Mouse (Mus musculus) intestine, postnatal 0 days (tissue): Measurements from ENCODE around the gene Wdr26. TPM values are rescaled to one million over a fixed set of nuclear protein-coding genes. Genes with fewer than 3 reads are reported as not detected.

Experiments used
- ATAC-seq: fragments of 200-750 bp; cut with Nextera tagmentation; 2 replicates; pipeline ENCODE4 v1.8.0; 2017; ENCODE audit warnings: mild to moderate bottlenecking, moderate TSS enrichment, moderate library complexity
- H3K27ac ChIP-seq: fragments of 300-500 bp; sonication (generic); 2 replicates; pipeline ENCODE4 v1.5.1; 2014; ENCODE audit warnings: mild to moderate bottlenecking, low read depth, low read length, moderate library complexity
- H3K27me3 ChIP-seq: fragments of 300-500 bp; sonication (generic); replicated peaks from 2 replicates; pipeline ENCODE4 v1.6.1; 2014; ENCODE audit warnings: low read length, mixed read lengths; ENCODE audit not compliant: control insufficient read depth, insufficient read depth
- H3K36me3 ChIP-seq: fragments of 300-500 bp; sonication (generic); 2 replicates; pipeline ENCODE4 v1.6.1; 2014; ENCODE audit warnings: mild to moderate bottlenecking, moderate library complexity; ENCODE audit not compliant: control insufficient read depth, insufficient read depth
- H3K4me1 ChIP-seq: fragments of 300-500 bp; sonication (generic); replicated peaks from 2 replicates; pipeline ENCODE4 v1.6.1; 2014; ENCODE audit warnings: antibody characterized with exemption, low read length, mixed read lengths; ENCODE audit not compliant: control insufficient read depth, insufficient read depth
- H3K4me2 ChIP-seq: fragments of 300-500 bp; sonication (generic); replicated peaks from 2 replicates; pipeline ENCODE4 v1.6.1; 2014; ENCODE audit warnings: low read depth, mild to moderate bottlenecking, moderate library complexity
- H3K4me3 ChIP-seq: fragments of 300-500 bp; sonication (generic); 2 replicates; pipeline ENCODE4 v1.5.1; 2014; ENCODE audit warnings: low read depth, low read length
- H3K9ac ChIP-seq: fragments of 300-500 bp; sonication (generic); 2 replicates; pipeline ENCODE4 v1.6.1; 2014; ENCODE audit warnings: mild to moderate bottlenecking, low read depth, low read length
- H3K9me3 ChIP-seq: fragments of 300-500 bp; sonication (generic); 2 replicates; pipeline ENCODE4 v1.6.1; 2016; ENCODE audit warnings: mixed run types; ENCODE audit not compliant: control insufficient read depth
- CTCF ChIP-seq: sonication (generic); IDR thresholded peaks from 2 replicates; pipeline ENCODE4 v1.5.1; 2016; ENCODE audit warnings: low read depth, mild to moderate bottlenecking, control low read depth, antibody characterized with exemption, moderate library complexity
- WGBS: fragments of 180-500 bp; shearing (Covaris S2); extraction: QIAGEN DNeasy Blood & Tissue Kit; methylation state at CpG from one replicate; pipeline ENCODE4 v1.1.7; 2014; 5-methylcytosine and 5-hydroxymethylcytosine counted together
- polyA plus RNA-seq: library from polyadenylated mRNA; unstranded; fragments of >200 nt; fragmentation: Nextera tagmentation; extraction: Ambion mirVana; gene quantifications from 2 replicates; pipeline ENCODE4 v1.2.1, GENCODE M21; 2015

The Wdr26 gene
- polyA plus RNA-seq, 1 experiment from 2014 or later: 29.3 TPM

DNA sequence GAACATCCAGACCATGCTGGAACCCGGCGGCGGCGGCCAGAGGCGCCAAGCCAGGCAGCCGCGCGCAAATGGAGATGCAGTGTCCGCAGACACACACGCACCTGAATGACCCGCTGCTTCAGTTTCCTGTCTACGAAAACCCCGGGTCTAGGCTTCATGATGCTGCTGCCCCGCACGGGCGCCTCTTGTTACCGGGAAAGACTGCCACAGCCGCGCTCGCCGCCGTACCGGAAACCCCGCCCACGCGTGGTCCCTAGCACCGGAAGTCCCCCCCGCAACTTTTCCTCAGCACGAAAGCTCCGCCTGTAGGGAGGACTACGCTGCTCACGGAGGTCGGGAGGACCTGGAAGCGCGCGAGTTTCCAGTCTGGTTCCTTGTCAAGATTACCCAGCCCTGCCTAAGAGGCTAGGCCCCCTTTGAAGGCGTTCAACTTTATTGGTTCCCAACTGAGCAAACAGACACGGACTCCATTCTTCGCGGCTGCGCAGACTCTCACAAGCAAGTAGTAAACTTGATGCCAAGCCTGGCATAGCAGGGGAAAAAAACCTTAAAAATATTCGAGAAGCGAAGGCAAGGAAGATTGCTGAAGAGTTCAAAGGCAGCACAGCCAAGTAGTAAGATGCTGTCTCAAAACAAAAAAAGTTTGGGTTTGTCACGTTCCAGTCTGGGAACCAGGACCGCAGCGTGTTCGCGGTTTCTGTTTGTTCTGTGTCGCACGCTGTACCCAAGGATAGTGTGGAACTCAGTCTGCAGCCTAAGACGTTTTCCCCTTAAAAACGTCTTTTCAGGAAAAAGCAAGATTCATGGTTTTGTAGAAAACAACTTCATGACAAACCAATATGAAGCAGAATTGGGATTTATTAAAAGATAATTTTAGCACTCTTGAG, 67.6 kb downstream of the Wdr26 start, which contains the start of the genes Nvl and Cnih4:
Gene Nvl (minus strand): TSS at position 255 of the 887 bp plus-strand sequence.
Gene Cnih4 (plus strand): TSS at position 744 of the 887 bp plus-strand sequence.
- Histone ChIP-seq H3K4me1 (0 out of 2 replicates have a peak, but pooled peaks cover 3% of the 10 kb centered on the region), H3K9me3 (no peaks in the 10 kb centered on the region), H3K27ac (peak within 1 kb of the TSS; percentile 90), H3K36me3 (peaks cover 12% of the 10 kb centered on the region), H3K9ac (peak within 1 kb of the TSS; percentile 64), H3K4me2 (peak within 1 kb of the TSS; percentile 79), H3K27me3 (no peaks in the 10 kb centered on the region), H3K4me3 (peak within 1 kb of the TSS; percentile 88)
- under 1% methylated on average over 52 of the region's 52 CpGs for WGBS
- TF ChIP-seq CTCF: peak; percentile 26; the same call in 1 of the 2 replicates
- peak; percentile 94 for ATAC-seq

DNA sequence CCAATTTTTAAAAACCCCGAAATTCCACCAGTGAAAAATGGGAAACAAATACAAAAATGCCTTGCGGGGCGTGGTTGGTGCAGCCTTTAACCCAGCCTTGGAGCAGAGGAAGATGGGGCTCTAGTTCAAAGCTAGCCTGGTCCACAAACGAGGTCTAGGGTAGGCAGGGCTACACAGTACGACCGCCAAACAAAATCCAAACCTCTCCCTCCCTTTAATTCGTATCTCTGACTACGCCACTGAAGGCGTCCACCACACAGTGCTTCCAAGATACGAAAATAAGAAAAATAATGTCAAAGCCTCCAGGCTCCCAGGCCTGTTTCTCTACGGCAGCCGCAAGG, 68.2 kb downstream of the Wdr26 start:
- no peak for TF ChIP-seq CTCF
- Histone ChIP-seq H3K36me3 (peaks cover 17% of the 10 kb centered on the region), H3K4me1 (0 out of 2 replicates have a peak, but pooled peaks cover 3% of the 10 kb centered on the region), H3K9me3 (no peaks in the 10 kb centered on the region), H3K4me3 (peak overlapping the region; percentile 88), H3K27me3 (no peaks in the 10 kb centered on the region), H3K9ac (peak overlapping the region; percentile 64), H3K4me2 (peak overlapping the region; percentile 79), H3K27ac (peak overlapping the region; percentile 90; the same call in 1 of the 2 replicates)
- peak; percentile 8; the same call in 1 of the 2 replicates for ATAC-seq
- under 1% methylated on average over 12 of the region's 12 CpGs for WGBS

DNA sequence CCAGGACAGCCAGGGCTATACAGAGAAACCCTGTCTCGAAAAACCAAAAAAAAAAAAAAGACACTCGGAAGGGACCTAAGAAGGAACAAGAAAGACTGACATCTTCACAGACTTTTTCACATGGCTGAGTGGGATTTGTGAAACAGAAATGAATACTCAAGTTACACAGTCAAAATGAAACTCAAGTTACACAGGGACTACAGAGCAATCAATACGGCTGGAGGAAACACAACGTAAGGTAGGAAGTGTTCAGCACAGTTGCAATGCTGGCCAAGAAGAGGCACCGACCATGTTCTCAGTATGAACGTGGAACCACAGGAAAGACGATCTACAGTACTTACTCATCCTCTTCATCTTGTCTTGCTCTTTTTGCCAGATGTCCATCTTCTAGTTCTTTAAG, 73.1 kb downstream of the Wdr26 start:
- Histone ChIP-seq H3K36me3 (peaks cover 39% of the 10 kb centered on the region), H3K27me3 (no peaks in the 10 kb centered on the region), H3K9me3 (no peaks in the 10 kb centered on the region), H3K27ac (no peak overlapping the region), H3K9ac (no peak overlapping the region), H3K4me3 (no peak overlapping the region), H3K4me1 (no peaks in the 10 kb centered on the region), H3K4me2 (no peak overlapping the region)
- TF ChIP-seq CTCF: no peak
- no peak for ATAC-seq
- WGBS: 86% methylated on average over 7 of the region's 7 CpGs

DNA sequence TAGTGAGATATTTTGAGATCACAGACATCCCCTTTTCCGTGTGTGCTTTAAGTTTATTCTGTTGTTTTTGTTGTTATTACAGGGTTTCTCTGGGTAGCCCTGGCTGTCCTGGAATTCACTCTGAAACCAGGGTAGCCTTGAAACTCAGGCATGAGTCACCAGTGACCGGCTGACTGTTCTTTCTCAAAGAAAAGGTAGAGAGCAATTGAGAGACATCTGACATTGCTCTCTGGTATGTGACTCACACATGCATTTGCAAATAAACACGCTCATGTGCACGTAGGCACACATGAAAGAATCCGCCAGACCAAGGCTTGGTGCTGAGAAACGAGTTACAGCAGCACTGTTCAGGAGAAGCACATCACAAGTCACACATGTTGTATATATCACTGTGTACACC, 79.9 kb downstream of the Wdr26 start:
- no peak overlapping the region for H3K9ac ChIP-seq
- 86% methylated on average over 6 of the region's 6 CpGs for WGBS
- no peak overlapping the region for H3K27ac ChIP-seq
- TF ChIP-seq CTCF: no peak
- H3K4me1 ChIP-seq: no peaks in the 10 kb centered on the region
- peaks cover 70% of the 10 kb centered on the region for H3K36me3 ChIP-seq
- H3K4me2 ChIP-seq: no peak overlapping the region
- H3K9me3 ChIP-seq: no peaks in the 10 kb centered on the region
- H3K4me3 ChIP-seq: no peak overlapping the region
- ATAC-seq: no peak
- no peaks in the 10 kb centered on the region for H3K27me3 ChIP-seq

DNA sequence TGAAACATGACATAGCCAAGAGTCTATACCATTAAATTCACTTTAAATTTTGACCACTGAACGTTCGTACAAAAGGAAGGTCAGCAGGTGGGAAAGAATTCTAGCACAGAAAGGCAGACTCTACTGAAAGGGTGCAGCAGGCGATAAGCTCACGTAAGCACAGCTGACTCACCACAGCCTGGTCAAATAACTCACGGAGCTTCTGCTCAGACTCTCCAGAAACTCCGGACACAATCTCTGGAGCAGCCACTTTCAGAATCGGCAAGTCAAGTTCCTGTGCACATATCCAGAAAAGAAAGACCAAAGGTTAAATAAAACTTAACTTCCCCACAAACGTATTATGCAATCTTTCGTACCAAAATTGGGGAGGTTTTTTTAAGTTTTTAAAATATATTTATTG, 85.0 kb downstream of the Wdr26 start:
- no peak overlapping the region for H3K9ac ChIP-seq
- H3K9me3 ChIP-seq: no peaks in the 10 kb centered on the region
- no peaks in the 10 kb centered on the region for H3K4me1 ChIP-seq
- peaks cover 79% of the 10 kb centered on the region for H3K36me3 ChIP-seq
- H3K27me3 ChIP-seq: no peaks in the 10 kb centered on the region
- ATAC-seq: no peak
- 91% methylated on average over 9 of the region's 9 CpGs for WGBS
- no peak overlapping the region for H3K4me3 ChIP-seq
- no peak overlapping the region for H3K27ac ChIP-seq
- no peak for TF ChIP-seq CTCF
- H3K4me2 ChIP-seq: no peak overlapping the region

DNA sequence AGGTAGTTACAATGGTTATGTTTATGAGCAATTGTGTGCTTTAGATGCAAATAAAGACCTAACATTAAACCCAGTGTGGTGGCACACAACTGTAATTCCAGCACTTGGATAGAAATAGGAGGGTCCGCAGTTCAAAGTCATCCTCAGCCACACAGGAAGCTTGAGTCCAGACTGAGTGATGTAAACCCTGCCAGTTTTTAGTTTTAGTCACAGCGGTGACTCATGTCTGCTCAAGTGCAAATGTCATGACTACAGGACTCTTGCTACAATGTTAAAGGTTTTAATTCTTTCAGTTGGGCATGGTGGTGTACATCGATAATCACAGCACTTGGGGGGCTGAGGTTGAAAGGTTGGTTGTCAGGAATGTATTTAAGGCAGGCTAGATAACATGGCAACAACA, 85.9 kb downstream of the Wdr26 start:
- no peak overlapping the region for H3K4me3 ChIP-seq

More for the DNA sequence above, 85.9 kb downstream of the Wdr26 start:
- WGBS: 98% methylated on average over 3 of the region's 3 CpGs
- no peaks in the 10 kb centered on the region for H3K4me1 ChIP-seq
- H3K9ac ChIP-seq: no peak overlapping the region
- no peak overlapping the region for H3K4me2 ChIP-seq
- peaks cover 72% of the 10 kb centered on the region for H3K36me3 ChIP-seq
- no peaks in the 10 kb centered on the region for H3K27me3 ChIP-seq
- no peak for ATAC-seq
- H3K9me3 ChIP-seq: no peaks in the 10 kb centered on the region
- TF ChIP-seq CTCF: no peak
- H3K27ac ChIP-seq: no peak overlapping the region
